Mouse (Mus musculus) MEL (cell line): Measurements from ENCODE around the gene Cercam.

Experiments
- EP300 ChIP-seq, 2 experiments: IDR thresholded peaks; 2 replicates each; pipeline ENCODE4 v1.6.1; 2011; ENCODE audit warnings: improper control_type of control experiment in 2 of 2, low read length in 2 of 2, low read depth in 1 of 2, mild to moderate bottlenecking in 1 of 2
- JUND ChIP-seq: IDR thresholded peaks from 2 replicates; pipeline ENCODE4 v1.6.1; 2011; ENCODE audit warnings: low read depth, mild to moderate bottlenecking, improper control_type of control experiment, low read length
- MXI1 ChIP-seq: IDR thresholded peaks from 2 replicates; pipeline ENCODE4 v1.6.1; 2011; ENCODE audit warnings: mild to moderate bottlenecking, low read depth, low read length, improper control_type of control experiment
- NELFE ChIP-seq: IDR thresholded peaks from 2 replicates; pipeline ENCODE4 v1.6.1; 2011; ENCODE audit warnings: low read depth, low read length, improper control_type of control experiment
- POLR2A ChIP-seq, 2 experiments: IDR thresholded peaks; 2 replicates each; pipeline ENCODE4 v1.6.1; 2011 to 2012; ENCODE audit warnings: low read length in 2 of 2, mild to moderate bottlenecking in 2 of 2, control low read depth in 1 of 2, improper control_type of control experiment in 1 of 2, low read depth in 1 of 2, moderate library complexity in 1 of 2; ENCODE audit not compliant: control insufficient read depth in 1 of 2, insufficient read depth in 1 of 2, poor library complexity in 1 of 2
- POLR2AphosphoS5 ChIP-seq: IDR thresholded peaks from 2 replicates; pipeline ENCODE4 v1.6.1; 2012; ENCODE audit warnings: low read depth, borderline replicate concordance, mild to moderate bottlenecking, inconsistent platforms, low read length, moderate library complexity, mixed read lengths
- SIN3A ChIP-seq: IDR thresholded peaks from 2 replicates; pipeline ENCODE4 v1.6.1; 2012; ENCODE audit warnings: low read length, improper control_type of control experiment, inconsistent platforms
- USF2 ChIP-seq, 2 experiments: IDR thresholded peaks; 2 replicates each; pipeline ENCODE4 v1.6.1; 2011 to 2012; ENCODE audit warnings: improper control_type of control experiment in 2 of 2, low read length in 2 of 2, borderline replicate concordance in 1 of 2, inconsistent platforms in 1 of 2, low read depth in 1 of 2, mild to moderate bottlenecking in 1 of 2; ENCODE audit not compliant: insufficient read depth in 1 of 2

DNA sequence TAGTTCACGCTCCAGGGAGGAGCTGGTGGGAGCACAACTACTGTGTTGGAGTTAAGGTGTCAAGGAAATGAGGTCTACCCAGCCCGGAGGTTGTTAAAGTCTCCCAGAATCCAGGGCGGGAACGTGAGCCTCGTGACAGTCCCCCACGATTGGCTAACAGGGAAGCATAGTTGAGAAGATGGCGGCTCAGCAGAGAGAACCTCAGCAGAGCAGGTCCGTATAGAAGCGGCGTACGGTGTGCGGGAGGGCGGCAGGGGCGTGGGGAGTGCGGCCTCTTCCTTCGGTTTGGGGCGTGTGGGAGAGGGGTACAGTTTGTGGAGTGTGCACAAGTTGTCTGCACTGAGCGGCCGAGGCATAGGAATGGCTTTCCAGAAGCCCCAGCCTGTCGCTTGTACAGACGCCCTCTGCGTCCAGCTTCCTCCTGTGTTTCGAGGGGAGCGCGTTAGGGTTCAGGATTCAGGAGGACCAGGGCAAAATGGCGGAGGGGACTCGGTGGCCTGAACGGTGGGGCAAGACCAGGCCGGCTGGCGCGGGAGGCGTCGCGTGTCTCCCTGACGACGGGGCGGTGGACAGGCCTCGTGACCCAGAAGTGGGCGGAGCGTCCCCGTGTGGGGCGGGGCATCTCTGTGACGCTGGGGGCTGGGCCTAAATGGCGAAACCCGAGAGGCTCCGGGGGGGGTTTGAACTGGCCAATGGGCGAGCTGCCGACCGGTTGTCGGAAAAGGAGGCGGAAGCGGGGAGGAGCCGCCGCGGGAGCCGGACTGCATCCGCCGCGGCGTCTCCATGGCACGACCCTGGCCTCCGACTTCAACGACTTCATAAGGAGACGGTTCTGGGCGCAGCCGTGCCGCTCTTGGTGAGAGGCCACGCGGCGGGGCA lies 20.3 kb downstream of the Cercam start, which contains the start of gene Odf2:
- peak in 1 of 2 experiments; percentile 73; a peak in 2 of 4 replicates for TF ChIP-seq USF2 (IDR thresholded peaks at IDR 0.05; ENCODE audit: borderline replicate concordance in 1 of 2, insufficient read depth in 1 of 2, low read depth in 1 of 2, low read length in 2 of 2)
- peak; percentile 1 to 78; a peak in 2 of 4 replicates for TF ChIP-seq POLR2A (IDR thresholded peaks at IDR 0.05; ENCODE audit: control insufficient read depth in 1 of 2, insufficient read depth in 1 of 2, low read depth in 1 of 2, low read length in 2 of 2, poor library complexity in 1 of 2)
- peak; percentile 71 for TF ChIP-seq NELFE
- no peak for TF ChIP-seq EP300 (IDR thresholded peaks at IDR 0.05; ENCODE audit: low read depth in 1 of 2, low read length in 2 of 2)
- no peak for TF ChIP-seq POLR2AphosphoS5
- peak; percentile 96 for TF ChIP-seq SIN3A
- peak; percentile 94 for TF ChIP-seq MXI1
- no peak for TF ChIP-seq JUND
